Mouse (Mus musculus): ENCODE results near the gene Thbs2.
"Not testable (repeated sequence)": the region's sequence is repeated elsewhere in the genome, so short reads cannot be mapped to it uniquely, and the experiment has no call there.

Thbs2 gene

GRCm38 (mm10) chr17:14635546-14636323, 58.3 kb downstream of the Thbs2 start:
- DNase-seq (ENCODE audit: low read depth): no peak

GRCm38 (mm10) chr17:14628901-14629300, 65.1 kb downstream of the Thbs2 start:
- DNase-seq (ENCODE audit: low read depth): no peak

- no peak for DNase-seq (ENCODE audit: low read depth)
Measured at GRCm38 (mm10) chr17:14627828-14628338, 66.2 kb downstream of the Thbs2 start.

- no peak for DNase-seq (ENCODE audit: low read depth)
Measured at GRCm38 (mm10) chr17:14624433-14624832, 69.6 kb downstream of the Thbs2 start.

DNA sequence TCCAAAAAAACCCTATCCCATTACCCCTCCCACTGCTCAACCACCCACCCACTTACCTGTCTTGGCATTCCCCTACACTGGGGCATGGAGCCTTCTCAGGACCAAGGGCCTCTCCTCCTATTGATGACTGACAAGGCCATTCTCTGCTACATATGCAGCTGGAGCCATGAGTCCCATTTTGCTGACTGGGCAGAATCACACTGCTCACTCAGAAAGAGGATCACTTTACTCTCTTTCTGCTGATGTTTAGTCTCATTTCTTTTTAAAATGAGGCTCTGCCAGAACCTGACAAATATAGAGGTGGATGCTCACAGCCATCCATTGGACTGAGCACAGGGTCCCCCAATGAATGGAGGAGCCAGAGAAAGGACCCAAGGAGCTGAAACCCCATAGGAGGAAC, 73.0 kb downstream of the Thbs2 start:
- not testable (repeated sequence) for DNase-seq (ENCODE audit: low read depth)

GRCm38 (mm10) chr17:14620037-14620436, 74.0 kb downstream of the Thbs2 start:
- DNase-seq (ENCODE audit: low read depth): no peak

DNA sequence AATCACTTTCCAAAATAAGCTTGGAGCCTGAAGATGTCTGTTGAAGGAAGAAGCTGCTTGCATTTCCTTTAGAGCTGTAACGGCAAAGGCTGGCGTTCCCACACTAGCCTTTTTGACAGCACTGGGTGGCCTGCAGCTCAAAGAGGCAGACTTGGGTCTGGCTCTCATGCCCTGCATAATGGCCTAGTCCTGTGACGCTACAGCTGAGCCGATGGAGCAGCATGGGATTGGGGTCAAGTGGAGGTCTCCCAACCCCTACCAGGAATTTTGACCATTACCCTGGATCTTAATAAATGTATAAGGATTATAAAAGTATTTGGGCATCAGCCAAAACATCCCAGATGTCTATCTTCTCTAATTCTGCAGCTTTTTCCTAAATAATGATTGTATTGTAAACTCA, 75.0 kb downstream of the Thbs2 start:
- no peak for DNase-seq (ENCODE audit: low read depth)
